Mouse (Mus musculus): ENCODE data around the gene Atp2a1. TPM values are rescaled to one million over a fixed set of nuclear protein-coding genes. Genes with fewer than 3 reads are reported as not detected.
"Not testable (repeated sequence)": the region's sequence is repeated elsewhere in the genome, so short reads cannot be mapped to it uniquely, and the experiment has no call there.

The Atp2a1 gene
- total RNA-seq (2021) = 0.33 and 0.68 TPM in 2 replicates
- long read RNA-seq, experiment 1, partial matches to known transcripts = 2 of 13 reads
- long read RNA-seq, experiment 1, other reads (novel, unspliced or antisense) = 11 of 13 reads
- long read RNA-seq, experiment 2 = 0 reads

DNA sequence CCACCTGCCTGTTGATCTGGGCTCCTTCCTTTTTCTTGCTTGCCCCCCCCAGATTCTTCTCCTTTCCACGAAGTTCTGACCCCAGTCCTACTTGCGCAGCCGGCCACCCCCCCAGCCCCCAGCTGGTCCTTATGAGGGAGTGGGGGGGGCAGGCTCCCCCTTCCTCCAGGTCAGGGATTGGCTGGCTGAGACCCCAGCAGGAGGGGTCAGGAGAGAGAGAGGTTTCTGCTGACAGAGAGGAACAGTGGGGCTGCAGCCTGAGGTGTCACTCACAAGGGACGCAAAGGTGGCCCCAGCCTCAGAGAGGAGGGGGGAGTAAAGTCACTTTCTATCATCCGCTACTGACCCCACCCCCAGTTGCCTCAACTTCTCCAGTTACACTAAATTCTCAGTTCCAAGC, at the start of gene Atp2a1:
TSS of gene Atp2a1 (minus strand) at position 105 of the 400 bp plus-strand sequence.
- no peak for DNase-seq

DNA sequence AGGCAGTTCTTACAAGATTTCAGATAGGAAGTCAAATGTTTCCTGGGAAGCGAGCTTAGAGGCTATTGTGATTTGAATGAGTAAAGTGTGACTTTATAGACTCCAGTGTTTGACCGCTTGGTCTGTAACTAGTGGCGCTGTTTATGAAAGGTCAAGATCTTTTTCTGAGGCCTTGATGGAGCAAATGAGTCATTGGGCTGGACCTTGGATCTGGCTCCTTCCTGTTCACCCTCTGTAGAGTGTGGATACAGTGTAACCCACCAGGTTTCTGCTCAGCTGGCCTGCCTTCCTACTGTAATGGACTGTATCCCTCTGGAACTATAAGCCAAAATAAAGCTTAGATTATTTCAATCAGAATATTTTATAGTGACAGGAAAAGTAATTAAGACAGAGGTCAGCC, 48.4 kb upstream of the Atp2a1 start:
- DNase-seq = peak; percentile 57

DNA sequence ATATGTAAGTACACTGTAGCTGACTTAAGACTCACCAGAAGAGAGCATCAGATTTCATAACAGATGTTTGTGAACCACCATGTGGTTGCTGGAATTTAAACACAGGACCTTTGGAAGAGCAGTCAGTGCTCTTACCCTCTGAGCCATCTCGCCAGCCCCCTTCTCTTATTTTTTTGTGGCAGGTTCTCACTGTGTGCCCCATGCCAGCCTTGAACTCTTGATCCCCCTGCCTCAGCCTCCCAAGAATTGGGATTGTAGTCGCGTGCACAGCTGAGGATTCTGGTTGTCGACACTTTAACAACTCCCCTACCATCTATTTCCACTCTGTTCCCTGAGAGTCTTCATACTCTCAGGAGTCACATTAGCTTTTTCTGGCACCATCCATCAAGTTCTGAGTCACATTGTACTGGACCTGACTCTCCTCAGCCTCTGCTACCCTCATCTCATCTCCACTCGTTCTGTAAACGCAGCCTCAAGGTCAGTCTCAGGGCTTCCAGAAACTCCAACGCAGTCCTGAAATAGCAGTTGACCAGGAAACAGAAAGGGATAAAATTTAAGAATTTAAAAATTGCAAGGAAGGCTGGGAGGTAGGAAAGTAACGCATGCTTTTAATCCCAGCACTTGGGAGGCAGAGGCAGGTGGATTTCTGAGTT, 44.3 kb upstream of the Atp2a1 start:
- peak; percentile 56 for DNase-seq

DNA sequence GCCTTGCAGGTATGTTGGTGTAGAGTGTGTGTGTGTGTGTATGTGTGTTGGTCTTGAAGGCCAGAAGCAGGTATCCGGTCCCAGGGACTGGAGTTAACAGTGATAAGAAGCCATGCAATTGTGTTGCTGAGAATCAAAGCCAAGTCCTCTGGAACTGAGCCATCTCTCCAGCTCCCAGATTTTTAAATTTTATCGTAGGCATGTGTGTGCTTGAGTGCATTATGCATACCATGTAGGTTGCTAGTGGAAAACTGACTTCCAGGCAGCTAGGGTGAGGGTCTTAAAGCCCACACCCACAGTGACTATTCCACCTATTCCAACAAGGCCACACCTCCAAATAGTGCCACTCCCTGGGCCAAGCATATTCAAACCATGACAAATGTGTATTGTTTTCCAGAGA, 42.0 kb upstream of the Atp2a1 start:
- DNase-seq = no peak

DNA sequence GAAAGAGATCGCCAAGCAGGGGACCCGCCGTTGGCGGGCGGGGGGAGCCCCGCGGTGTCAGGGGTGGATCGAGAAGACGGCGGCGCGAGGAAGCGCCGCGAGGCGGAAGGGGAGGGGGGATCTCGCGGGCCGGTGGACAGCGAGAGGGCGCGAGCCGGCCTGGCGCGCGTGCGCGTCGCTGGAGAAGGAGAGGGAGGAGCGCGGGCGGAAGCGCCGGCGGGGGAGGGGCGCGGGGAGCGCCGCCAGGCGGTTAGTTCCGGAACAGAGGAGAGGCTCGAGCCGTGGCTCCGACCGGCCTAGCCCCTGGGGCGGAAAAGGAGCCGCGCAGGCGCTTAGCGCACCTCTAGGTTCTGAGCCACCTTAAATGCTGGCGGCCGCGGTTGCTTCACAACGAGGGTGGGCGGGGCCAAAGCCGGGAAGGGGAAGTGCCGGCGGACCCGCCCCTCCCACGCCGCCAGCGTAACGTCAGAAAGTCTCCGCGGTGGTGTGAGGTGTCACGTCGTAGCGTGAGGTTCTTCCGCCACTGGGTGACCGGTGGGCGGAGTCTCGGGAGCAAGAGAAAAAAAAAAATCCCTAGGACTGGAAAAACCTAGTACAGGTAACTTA, 40.5 kb upstream of the Atp2a1 start, which contains the start of gene Atxn2l:
TSS of gene Atxn2l (minus strand) at position 165 of the 606 bp plus-strand sequence.
- peak; percentile 100 for DNase-seq

DNA sequence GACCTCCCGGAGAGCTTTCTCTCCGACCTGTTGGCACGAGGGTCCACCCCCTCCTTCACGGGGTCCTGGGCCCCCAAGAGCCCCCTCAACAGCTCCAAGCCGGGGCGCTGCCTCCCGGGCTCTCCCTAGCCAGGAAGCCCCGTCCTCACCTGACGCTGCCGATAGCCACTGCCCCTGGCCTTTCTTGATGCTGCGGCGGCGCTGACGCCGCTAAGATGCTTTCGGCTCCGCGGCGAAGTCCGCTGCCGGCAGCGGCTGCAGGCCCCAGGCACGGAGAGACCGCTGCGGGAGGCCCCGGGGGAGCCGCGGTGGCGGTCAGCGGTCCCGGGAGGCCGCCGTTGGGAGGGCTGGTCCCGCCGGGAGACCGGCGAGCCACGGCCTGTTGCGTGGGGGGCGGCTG, 39.8 kb upstream of the Atp2a1 start:
- no peak for DNase-seq

DNA sequence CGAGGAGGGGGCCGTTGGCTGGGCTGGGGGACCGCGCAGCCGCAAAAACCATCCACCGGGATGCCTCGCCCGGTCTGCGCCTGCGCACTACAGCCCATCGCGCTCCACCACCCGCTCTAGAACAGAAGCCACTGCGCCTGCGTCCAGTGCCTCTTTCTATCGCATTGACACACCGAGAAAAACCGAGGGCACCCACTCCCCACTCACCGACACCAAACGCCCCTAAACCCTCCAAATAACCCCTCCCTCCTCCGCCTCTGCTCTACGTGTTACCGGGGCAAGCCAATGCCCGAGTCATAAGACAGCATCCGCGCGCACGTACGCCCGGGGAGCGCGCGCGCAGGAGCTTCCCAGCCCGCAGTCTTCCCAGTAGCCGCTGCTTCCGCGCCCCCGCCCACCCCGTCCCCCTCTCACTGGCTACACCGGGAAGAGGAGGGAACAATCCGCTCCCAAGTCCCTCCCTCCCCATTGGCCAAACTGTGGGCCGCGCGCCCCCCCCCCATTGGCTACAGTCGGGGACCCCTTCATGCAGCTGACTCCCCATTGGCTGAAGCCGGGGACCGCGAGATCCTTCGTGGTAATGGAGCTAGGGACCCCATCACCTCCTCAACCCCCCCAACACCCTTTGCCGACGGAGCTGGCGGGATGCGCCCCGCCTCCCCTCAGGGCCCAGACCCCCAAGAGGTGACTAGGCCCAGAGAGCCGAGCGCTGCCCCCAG, 39.3 kb upstream of the Atp2a1 start:
- DNase-seq = peak; percentile 97

DNA sequence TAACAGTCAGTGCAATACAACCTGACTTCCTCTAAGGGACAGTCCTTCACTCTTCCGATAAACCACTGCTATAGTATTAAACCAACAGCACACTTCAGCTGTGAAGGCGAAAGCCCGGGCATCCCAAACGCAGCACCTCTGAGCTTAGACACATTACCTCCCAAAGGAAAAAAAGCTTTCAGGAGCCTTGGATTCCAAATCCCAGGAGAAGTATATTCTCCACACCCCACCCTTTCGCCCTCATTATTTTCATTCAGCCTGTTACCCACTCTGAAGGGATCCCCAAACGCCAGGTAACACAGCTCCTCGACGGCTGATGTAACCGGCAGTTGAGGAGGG, 38.7 kb upstream of the Atp2a1 start:
- DNase-seq = no peak

DNA sequence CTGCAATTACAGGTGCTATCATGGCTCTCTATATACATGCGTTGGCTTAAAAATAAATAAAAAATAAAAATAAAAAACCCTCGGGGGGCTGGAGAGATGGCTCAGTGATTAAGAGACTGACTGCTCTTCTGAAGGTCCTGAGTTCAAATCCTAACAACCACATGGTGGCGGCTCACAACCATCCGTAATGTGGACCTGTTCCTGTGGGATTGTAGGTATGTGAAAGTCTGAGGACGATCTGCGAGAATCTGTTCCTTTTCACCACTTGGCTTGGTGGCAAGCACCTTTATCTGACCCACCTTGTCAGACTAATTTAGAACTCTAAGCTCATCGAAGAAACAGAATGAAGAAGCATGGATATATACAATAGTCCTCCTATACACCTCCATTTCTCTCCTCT, 36.5 kb upstream of the Atp2a1 start:
- DNase-seq = no peak

DNA sequence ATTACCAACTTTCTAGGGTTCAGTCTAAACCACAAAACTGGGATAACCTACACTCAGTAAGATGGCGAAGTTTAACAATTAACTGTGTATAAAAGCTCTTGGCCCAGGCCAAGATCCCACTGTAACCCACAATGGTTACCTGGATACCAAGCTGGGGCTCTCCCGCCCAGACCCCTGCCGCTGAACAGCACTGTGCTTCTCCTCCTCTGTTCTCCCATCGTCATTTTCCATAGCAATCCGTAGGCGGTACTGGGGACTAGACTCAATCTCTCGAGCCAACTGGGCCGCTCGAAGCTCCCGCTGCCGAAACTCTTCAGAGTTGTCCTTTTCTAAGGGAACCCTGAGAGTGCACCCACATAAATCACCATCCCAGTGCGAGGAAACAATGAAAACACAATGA, 35.1 kb upstream of the Atp2a1 start:
- no peak for DNase-seq

DNA sequence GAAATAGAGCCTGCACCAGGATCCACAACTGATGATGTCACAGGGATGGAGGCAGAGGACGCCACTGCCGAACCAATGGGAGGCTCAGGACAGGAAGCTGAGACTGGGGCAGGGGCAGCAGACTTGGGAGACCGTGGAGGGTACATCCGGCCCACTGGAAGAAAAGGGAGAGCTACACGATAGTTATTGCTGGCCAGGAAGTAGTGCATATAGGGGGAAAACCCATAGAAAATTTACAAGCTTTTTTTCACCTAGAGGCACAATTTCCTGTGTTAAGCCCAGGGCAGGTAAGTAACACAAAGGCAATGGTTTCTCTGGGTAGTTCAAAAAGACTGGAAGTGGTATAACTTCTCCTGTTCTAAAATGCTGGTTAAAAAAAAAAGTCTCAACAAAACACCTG, 33.6 kb upstream of the Atp2a1 start:
- DNase-seq = no peak

DNA sequence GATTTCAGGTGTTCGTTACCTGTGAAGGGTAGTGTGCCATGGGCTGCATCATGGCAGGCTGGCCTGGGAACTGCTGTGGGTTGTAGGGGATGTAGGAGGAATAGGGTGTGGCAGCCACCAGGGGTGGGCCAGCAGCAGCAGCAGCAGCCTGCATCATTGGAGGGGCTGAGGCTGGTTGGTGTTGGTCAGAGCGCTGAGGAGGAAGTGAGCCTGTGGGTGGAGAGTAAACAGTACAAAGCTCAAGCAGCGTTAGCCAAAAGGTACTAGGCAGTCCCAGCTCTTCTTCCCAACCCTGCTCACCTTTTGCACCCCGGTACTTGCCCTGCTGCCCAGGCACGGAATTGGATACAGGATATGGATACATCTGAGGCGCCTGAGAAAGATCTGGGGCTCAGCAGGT, 31.2 kb upstream of the Atp2a1 start:
- DNase-seq = no peak

DNA sequence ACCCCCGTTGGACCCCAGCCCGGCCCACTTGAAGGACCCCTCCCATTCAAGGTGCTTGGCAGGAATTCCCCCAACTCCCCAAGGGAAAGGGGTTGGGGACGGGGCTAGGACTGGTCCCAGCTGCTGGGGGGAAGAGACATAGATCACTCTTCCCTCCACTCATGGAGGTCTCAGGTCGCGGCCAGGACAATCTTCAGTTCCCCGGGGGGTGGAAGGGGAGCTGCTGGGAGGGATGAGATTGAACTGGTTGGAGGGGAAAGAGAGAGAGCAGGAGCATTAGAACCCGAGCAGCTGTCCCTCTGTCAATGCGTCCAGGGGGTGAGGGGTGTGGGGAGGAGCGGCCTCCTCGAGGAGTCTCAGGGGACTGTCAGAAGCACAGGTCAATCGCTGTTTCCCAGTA, 29.1 kb upstream of the Atp2a1 start:
- DNase-seq = no peak

DNA sequence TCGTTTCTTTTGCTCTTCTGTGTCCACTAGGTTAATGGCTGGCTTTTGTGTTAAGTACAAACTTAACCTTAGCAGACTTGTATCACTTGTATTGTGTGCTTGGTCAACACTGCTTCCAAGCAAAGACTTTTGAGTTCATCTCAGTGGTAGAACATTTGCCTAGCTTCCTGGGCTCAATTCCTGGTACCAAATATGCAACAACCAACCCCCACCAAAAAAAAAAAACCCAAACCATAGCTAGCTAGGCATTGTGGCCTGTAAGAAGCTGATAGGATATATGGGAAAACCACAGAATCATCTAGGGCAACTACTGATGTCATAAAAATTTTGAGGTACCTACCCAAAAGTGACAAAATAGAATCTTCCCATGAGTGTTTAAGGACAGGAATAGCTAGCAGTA, 28.1 kb upstream of the Atp2a1 start:
- no peak for DNase-seq

DNA sequence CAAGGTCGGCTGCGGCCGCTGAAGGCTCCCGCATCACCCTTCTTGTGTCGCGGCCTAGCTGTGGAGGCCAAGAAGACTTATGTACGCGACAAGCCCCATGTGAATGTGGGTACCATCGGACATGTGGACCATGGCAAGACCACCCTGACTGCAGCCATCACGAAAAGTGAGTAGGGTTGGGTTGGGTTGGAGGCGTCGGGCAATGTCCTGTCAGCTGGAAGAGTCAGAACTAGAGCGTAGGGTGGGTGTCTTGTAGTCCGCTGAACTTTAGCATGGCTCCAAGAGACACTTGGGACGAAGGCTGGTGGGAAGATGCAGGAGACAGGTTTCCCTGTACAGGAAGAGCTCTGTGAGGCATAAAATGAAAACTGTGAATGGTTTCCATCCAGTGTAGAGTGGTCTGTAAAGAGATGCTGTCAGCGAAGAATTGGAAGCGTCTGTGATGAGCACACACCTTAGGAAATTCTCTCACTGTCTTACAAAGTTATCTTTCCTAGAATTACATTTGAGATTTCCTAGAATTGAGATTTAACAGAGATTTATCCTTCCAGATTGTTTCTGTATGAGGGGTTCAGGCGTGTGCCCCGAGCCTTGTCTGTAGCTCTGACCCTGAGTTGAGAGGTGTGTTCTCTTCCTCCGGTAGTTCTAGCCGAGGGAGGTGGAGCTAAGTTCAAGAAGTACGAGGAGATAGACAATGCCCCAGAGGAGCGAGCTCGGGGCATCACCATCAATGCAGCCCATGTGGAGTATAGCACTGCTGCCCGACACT, 24.9 kb upstream of the Atp2a1 start:
- DNase-seq = not testable (repeated sequence)

DNA sequence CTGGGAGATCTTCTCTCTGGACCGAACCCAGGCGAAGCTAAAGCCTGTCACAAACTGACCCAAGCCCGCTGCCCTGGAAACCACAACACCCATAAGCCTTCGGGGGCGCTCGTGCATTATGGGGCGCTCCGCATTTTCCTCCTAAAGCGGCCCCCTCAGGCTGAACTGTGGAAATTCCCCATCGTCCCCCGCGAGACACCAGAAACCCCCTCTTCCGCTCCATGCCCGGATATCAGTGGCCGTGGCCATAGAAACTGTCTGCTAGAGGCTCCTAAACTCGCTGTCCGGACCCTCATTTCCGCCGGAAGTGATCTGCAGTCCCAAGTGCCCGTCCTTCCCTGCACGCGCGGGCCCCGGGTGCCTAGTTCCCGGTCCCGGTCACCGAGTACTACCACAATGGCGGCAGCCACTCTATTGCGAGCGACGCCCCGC, 24.2 kb upstream of the Atp2a1 start, which contains the start of gene Tufm:
TSS of gene Tufm (plus strand) at position 310 of the 432 bp plus-strand sequence.
- DNase-seq = peak; percentile 98

DNA sequence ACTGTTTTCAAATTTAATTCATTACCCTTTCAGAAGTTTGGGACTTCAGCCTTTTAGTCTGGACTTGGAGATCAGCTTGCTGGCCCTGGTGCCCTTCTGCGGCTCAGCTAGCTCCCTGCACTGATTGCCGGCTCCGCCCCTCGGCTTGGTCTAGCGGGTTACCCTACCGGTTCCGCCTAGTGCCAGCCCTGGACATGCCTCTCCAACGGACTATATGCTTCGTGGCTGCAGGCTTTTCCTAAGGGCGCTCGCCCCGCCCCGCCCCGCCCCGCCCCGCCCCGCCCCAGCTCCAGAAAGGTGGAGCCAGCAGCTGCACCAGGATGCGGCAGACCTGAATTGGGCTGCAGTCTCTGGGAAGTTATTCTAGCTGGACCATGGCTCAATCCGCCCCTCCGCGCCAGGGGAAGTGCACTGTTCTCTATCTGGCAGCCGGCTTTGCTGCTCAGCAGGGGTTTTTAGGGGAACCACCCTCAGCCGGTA, 19.5 kb upstream of the Atp2a1 start:
- DNase-seq = peak; percentile 95

DNA sequence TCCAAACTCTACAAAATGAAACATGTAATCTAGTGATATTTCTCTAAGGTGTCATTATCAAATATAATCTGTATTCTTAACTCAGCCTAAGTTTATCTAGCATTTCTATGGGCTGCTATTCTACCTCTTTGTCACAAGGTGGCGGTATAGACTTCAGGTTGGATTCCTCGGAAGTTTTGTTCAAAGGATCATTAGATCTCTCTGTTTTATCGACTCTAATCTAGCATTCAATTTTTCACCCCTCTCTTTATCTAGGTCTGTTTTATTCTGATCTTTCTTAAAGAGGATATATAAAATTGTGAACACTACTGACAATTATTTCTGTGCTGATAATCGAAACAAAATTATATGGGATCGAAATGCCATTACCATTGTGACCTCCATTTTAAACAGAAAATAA, 18.8 kb upstream of the Atp2a1 start:
- no peak for DNase-seq

DNA sequence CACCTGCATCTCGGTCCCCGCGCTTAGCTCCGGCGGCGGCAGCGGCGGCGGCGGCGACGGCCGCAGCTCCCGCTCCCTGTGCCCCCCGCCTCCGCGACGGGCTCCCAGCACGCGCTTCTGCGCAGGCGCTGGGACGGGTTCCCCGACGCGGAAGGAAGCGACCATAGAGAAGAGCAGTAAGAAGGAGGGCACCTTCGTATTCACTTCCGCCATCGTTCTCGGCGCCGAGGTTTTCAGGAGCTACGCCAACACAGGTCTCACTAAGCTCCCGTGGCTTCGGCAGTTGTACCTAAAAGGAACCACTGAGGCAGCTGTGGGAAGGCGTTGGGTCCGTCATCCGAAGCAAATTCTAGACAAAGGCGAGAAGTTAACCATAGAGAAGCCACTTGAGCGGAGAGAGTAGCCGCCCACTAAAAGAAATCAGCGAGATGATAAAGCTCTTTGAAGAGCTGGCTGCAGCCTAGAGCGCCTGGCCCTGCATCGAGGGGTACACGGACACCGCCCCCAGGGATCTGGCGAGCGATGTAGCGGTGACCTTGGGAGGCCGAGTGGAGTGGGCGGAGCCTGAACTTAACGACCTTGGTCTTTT, 12.2 kb upstream of the Atp2a1 start, which contains the start of gene Sh2b1:
TSS of gene Sh2b1 (minus strand) at position 432 of the 589 bp plus-strand sequence.
- DNase-seq = peak; percentile 95

DNA sequence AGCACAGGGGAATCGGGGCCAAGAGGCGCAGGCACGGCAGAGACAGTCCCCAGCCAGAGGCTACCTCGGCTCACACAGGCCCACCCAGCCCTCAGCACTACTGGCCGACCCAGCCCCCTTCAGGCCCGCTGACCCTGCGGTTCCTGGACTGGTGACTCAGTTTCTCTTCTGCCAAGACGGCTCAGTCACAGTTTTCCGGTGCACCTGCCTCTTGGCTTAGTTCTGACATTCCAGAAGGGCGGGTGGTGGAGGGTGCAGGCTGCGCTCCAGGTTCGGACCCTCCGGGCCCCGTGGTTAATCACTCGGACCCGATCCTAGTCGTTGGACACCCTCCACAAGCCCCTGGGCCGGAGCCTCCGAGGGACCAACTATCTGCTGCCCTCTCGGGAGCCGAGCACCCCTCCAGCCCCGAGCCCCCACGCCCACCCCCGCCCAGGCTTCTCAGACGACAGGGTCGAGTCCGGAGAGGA, 11.6 kb upstream of the Atp2a1 start:
- DNase-seq = no peak

DNA sequence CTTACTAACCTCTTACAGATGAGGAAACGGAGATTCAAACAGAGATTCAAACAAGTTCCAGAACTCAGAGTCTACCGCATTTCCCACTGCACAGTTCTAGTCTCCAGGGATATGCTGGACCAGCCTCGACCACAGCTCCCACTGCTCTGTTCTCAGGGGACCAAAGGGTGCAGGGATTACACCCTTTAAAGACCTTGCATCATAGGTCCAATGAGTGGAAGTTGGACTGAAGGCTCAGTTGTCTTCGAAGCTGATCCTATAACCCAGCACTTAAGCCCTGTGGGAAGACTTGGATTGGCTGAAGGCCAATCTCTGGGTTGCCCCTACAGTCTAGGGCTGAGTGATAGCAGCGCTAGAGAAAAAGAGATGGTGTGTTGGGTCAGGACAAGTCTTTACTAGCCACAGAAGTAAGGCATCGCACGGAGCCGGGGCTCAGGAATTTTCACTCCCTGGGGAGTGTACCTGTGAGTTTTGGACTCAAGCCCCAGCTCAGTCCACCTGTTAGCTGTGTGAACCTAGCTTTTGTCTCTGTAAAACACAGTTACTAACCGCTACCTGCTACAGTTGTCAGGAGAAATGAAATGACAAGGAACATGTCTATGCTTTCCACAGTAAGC, 10.7 kb upstream of the Atp2a1 start:
- no peak for DNase-seq

Measured in adrenal gland, postnatal 14 days (tissue).